Mouse (Mus musculus): ENCODE results near the gene Dolpp1.

DNA sequence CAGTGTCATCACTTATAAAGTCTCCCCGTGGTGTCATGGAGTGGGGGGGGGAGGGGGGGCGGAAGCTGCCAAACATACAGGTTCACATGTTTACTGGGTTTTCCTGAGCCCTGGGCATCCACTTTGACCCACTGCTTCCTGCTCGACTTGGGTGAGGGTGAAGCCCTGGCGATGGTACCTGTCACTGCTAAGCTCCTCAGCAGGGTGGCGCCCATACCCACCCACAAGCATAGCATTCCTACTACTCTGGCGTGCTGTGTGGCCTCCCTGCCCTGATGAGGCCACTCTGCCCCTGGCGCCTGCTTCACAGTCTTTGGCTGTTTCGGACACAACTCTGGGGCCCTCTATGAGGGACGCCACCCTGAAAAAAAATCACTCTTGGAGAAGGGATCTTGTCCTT, 35.1 kb upstream of the Dolpp1 start:
- TF ChIP-seq CTCF (IDR thresholded peaks at IDR 0.05; ENCODE audit: low read depth, low read length), result no peak
- TF ChIP-seq POLR2A (IDR thresholded peaks at IDR 0.05; ENCODE audit: borderline replicate concordance, low read depth, low read length), result no peak
